Mouse (Mus musculus) forebrain, embryonic 13.5 days (tissue): Measurements from ENCODE around the gene Ttc30a1. TPM values are rescaled to one million over a fixed set of nuclear protein-coding genes. Genes with fewer than 3 reads are reported as not detected.
A peak's percentile ranks its signal among the peaks of the same experiment; 100 is the strongest.

ENCODE experiments used
- ATAC-seq: fragments of 200-750 bp; cut with Nextera tagmentation; 2 replicates; pipeline ENCODE4 v1.8.0; 2017
- H3K27ac ChIP-seq: fragments of 300-500 bp; sonication (generic); 2 replicates; pipeline ENCODE4 v1.5.1; 2015; ENCODE audit warnings: inconsistent platforms, mild to moderate bottlenecking, moderate library complexity
- H3K27me3 ChIP-seq: fragments of 300-500 bp; sonication (generic); 2 replicates; pipeline ENCODE4 v1.6.1; 2015; ENCODE audit warnings: mild to moderate bottlenecking, inconsistent platforms
- H3K36me3 ChIP-seq: fragments of 300-500 bp; sonication (generic); 2 replicates; pipeline ENCODE4 v1.6.1; 2015; ENCODE audit warnings: mild to moderate bottlenecking, inconsistent platforms; ENCODE audit not compliant: poor library complexity, severe bottlenecking
- H3K4me1 ChIP-seq: fragments of 300-500 bp; sonication (generic); 2 replicates; pipeline ENCODE4 v1.6.1; 2015; ENCODE audit warnings: inconsistent platforms
- H3K4me2 ChIP-seq: fragments of 300-500 bp; sonication (generic); 2 replicates; pipeline ENCODE4 v1.6.1; 2015; ENCODE audit warnings: inconsistent platforms, mild to moderate bottlenecking, moderate library complexity
- H3K4me3 ChIP-seq: fragments of 300-500 bp; sonication (generic); 2 replicates; pipeline ENCODE4 v1.5.1; 2015; ENCODE audit warnings: mild to moderate bottlenecking, inconsistent platforms
- H3K9ac ChIP-seq: fragments of 300-500 bp; sonication (generic); 2 replicates; pipeline ENCODE4 v1.6.1; 2015; ENCODE audit warnings: mild to moderate bottlenecking, inconsistent platforms
- H3K9me3 ChIP-seq: fragments of 300-500 bp; sonication (generic); replicated peaks from 2 replicates; pipeline ENCODE4 v1.6.1; 2016; ENCODE audit warnings: inconsistent platforms
- WGBS: fragments of 180-500 bp; shearing (Covaris S2); methylation state at CpG from one replicate; pipeline ENCODE4 v1.1.7; 2015; 5-methylcytosine and 5-hydroxymethylcytosine counted together
- polyA plus RNA-seq: library from polyadenylated mRNA; unstranded; fragments of >200 nt; fragmentation: Nextera tagmentation; extraction: Ambion mirVana; gene quantifications from 2 replicates; pipeline ENCODE4 v1.2.1, GENCODE M21; 2015

The Ttc30a1 gene
- polyA plus RNA-seq, 1 experiment from 2014 or later = 8.1 TPM

- Histone ChIP-seq H3K9ac (no peak overlapping the region), H3K4me1 (peaks cover 10% of the 10 kb centered on the region; the same call in 1 of the 2 replicates), H3K4me2 (no peak overlapping the region), H3K4me3 (no peak overlapping the region), H3K27ac (peak overlapping the region; percentile 65; the same call in 1 of the 2 replicates), H3K36me3 (no peaks in the 10 kb centered on the region), H3K9me3 (no peaks in the 10 kb centered on the region), H3K27me3 (no peaks in the 10 kb centered on the region)
- ATAC-seq = no peak
- WGBS = 77% methylated on average over 12 of the region's 12 CpGs
These were observed 16.0 kb upstream of the Ttc30a1 start for GRCm38 (mm10) chr2:75997726-75998125.

GRCm38 (mm10) chr2:75994841-75995240, 13.1 kb upstream of the Ttc30a1 start:
- no peaks in the 10 kb centered on the region for H3K36me3 ChIP-seq
- ATAC-seq = no peak

GRCm38 (mm10) chr2:75991581-75992205, 9.9 kb upstream of the Ttc30a1 start:
- peaks cover 37% of the 10 kb centered on the region for H3K4me1 ChIP-seq
- no peak for ATAC-seq

More at GRCm38 (mm10) chr2:75994841-75995240, 13.1 kb upstream of the Ttc30a1 start:
- no peak overlapping the region for H3K27ac ChIP-seq
- no peaks in the 10 kb centered on the region for H3K27me3 ChIP-seq
- WGBS = 97% methylated on average over 11 of the region's 11 CpGs
- no peak overlapping the region for H3K4me2 ChIP-seq
- H3K9ac ChIP-seq = no peak overlapping the region
- no peak overlapping the region for H3K4me3 ChIP-seq
- peaks cover 27% of the 10 kb centered on the region for H3K4me1 ChIP-seq
- no peaks in the 10 kb centered on the region for H3K9me3 ChIP-seq

GRCm38 (mm10) chr2:75990885-75991539, 9.2 kb upstream of the Ttc30a1 start:
- peaks cover 37% of the 10 kb centered on the region for H3K4me1 ChIP-seq
- no peak overlapping the region for H3K4me2 ChIP-seq
- 56% methylated on average over 13 of the region's 13 CpGs for WGBS
- H3K9me3 ChIP-seq = no peaks in the 10 kb centered on the region
- no peak overlapping the region for H3K4me3 ChIP-seq
- H3K27ac ChIP-seq = peak overlapping the region; percentile 25; the same call in 1 of the 2 replicates
- H3K9ac ChIP-seq = no peak overlapping the region
- ATAC-seq = no peak; the same call in 1 of the 2 replicates
- no peaks in the 10 kb centered on the region for H3K27me3 ChIP-seq
- no peaks in the 10 kb centered on the region for H3K36me3 ChIP-seq

More at GRCm38 (mm10) chr2:75991581-75992205, 9.9 kb upstream of the Ttc30a1 start:
- no peaks in the 10 kb centered on the region for H3K9me3 ChIP-seq
- no peaks in the 10 kb centered on the region for H3K36me3 ChIP-seq
- no peak overlapping the region for H3K9ac ChIP-seq
- no peak overlapping the region for H3K27ac ChIP-seq
- no peaks in the 10 kb centered on the region for H3K27me3 ChIP-seq
- WGBS = 78% methylated on average over 6 of the region's 6 CpGs
- no peak overlapping the region for H3K4me2 ChIP-seq
- H3K4me3 ChIP-seq = no peak overlapping the region

GRCm38 (mm10) chr2:75989694-75990093, 7.9 kb upstream of the Ttc30a1 start:
- Histone ChIP-seq H3K9ac (no peak overlapping the region), H3K4me3 (no peak overlapping the region), H3K36me3 (no peaks in the 10 kb centered on the region), H3K27ac (no peak overlapping the region), H3K27me3 (no peaks in the 10 kb centered on the region), H3K4me1 (peaks cover 40% of the 10 kb centered on the region), H3K9me3 (no peaks in the 10 kb centered on the region), H3K4me2 (no peak overlapping the region)
- WGBS = 62% methylated on average over 4 of the region's 4 CpGs
- no peak for ATAC-seq

GRCm38 (mm10) chr2:75988779-75989363, 7.1 kb upstream of the Ttc30a1 start:
- Histone ChIP-seq H3K4me1 (peaks cover 40% of the 10 kb centered on the region), H3K4me3 (no peak overlapping the region), H3K27me3 (no peaks in the 10 kb centered on the region), H3K36me3 (no peaks in the 10 kb centered on the region), H3K9me3 (no peaks in the 10 kb centered on the region), H3K27ac (peak overlapping the region; percentile 73), H3K4me2 (0 out of 2 replicates have a peak overlapping the region, but pooled peaks have one; percentile 5), H3K9ac (no peak overlapping the region)
- WGBS = 48% methylated on average over 7 of the region's 7 CpGs
- ATAC-seq = peak; percentile 36; the same call in 1 of the 2 replicates

- Histone ChIP-seq H3K36me3 (no peaks in the 10 kb centered on the region), H3K27ac (peak overlapping the region; percentile 73), H3K27me3 (no peaks in the 10 kb centered on the region), H3K4me2 (0 out of 2 replicates have a peak overlapping the region, but pooled peaks have one; percentile 5), H3K4me3 (no peak overlapping the region), H3K9ac (no peak overlapping the region), H3K4me1 (peaks cover 40% of the 10 kb centered on the region), H3K9me3 (no peaks in the 10 kb centered on the region)
- WGBS = 74% methylated on average over 4 of the region's 4 CpGs
- peak; percentile 34 for ATAC-seq
These were observed 6.6 kb upstream of the Ttc30a1 start for GRCm38 (mm10) chr2:75988378-75988777.

- Histone ChIP-seq H3K9ac (no peak overlapping the region), H3K4me2 (no peak overlapping the region), H3K36me3 (no peaks in the 10 kb centered on the region), H3K27me3 (no peaks in the 10 kb centered on the region), H3K27ac (peak overlapping the region; percentile 73), H3K4me1 (peaks cover 40% of the 10 kb centered on the region), H3K4me3 (no peak overlapping the region), H3K9me3 (no peaks in the 10 kb centered on the region)
- 71% methylated on average over 9 of the region's 9 CpGs for WGBS
- ATAC-seq = no peak
These were observed 6.0 kb upstream of the Ttc30a1 start for GRCm38 (mm10) chr2:75987739-75988138.

GRCm38 (mm10) chr2:75985124-75985523, 3.4 kb upstream of the Ttc30a1 start:
- H3K36me3 ChIP-seq = no peaks in the 10 kb centered on the region
- ATAC-seq = peak; percentile 73
- H3K9ac ChIP-seq = no peak overlapping the region
- H3K4me2 ChIP-seq = peak overlapping the region; percentile 19; the same call in 1 of the 2 replicates
- H3K9me3 ChIP-seq = no peaks in the 10 kb centered on the region
- no peaks in the 10 kb centered on the region for H3K27me3 ChIP-seq
- no peak overlapping the region for H3K27ac ChIP-seq
- H3K4me3 ChIP-seq = no peak overlapping the region
- 3% methylated on average over 2 of the region's 2 CpGs for WGBS
- peaks cover 23% of the 10 kb centered on the region for H3K4me1 ChIP-seq

GRCm38 (mm10) chr2:75983847-75984246, 2.1 kb upstream of the Ttc30a1 start:
- H3K4me3 ChIP-seq = no peak overlapping the region
- no peak overlapping the region for H3K4me2 ChIP-seq
- ATAC-seq = no peak
- H3K9me3 ChIP-seq = no peaks in the 10 kb centered on the region
- 85% methylated on average over 3 of the region's 3 CpGs for WGBS
- H3K4me1 ChIP-seq = peaks cover 17% of the 10 kb centered on the region
- no peak overlapping the region for H3K27ac ChIP-seq
- no peaks in the 10 kb centered on the region for H3K36me3 ChIP-seq
- no peak overlapping the region for H3K9ac ChIP-seq
- no peaks in the 10 kb centered on the region for H3K27me3 ChIP-seq

GRCm38 (mm10) chr2:75983091-75983490, 1.3 kb upstream of the Ttc30a1 start:
- WGBS = 97% methylated on average over 3 of the region's 3 CpGs
- no peak for ATAC-seq
- Histone ChIP-seq H3K4me3 (no peak overlapping the region), H3K27me3 (no peaks in the 10 kb centered on the region), H3K4me1 (peaks cover 10% of the 10 kb centered on the region), H3K27ac (no peak overlapping the region), H3K9ac (no peak overlapping the region), H3K4me2 (no peak overlapping the region), H3K9me3 (no peaks in the 10 kb centered on the region), H3K36me3 (no peaks in the 10 kb centered on the region)

- Histone ChIP-seq H3K9ac (no peak overlapping the region), H3K4me3 (no peak overlapping the region), H3K27me3 (no peaks in the 10 kb centered on the region), H3K4me2 (no peak overlapping the region), H3K4me1 (peaks cover 5% of the 10 kb centered on the region; the same call in 1 of the 2 replicates), H3K9me3 (no peaks in the 10 kb centered on the region), H3K27ac (no peak overlapping the region), H3K36me3 (no peaks in the 10 kb centered on the region)
- no peak for ATAC-seq
- 94% methylated on average over 4 of the region's 4 CpGs for WGBS
These were observed 859 bp upstream of the Ttc30a1 start for GRCm38 (mm10) chr2:75982626-75983025.
